Mouse (Mus musculus) bone marrow macrophage, adult 2 months (primary cell): ENCODE measurements around the gene Fpr1. TPM values are rescaled to one million over a fixed set of nuclear protein-coding genes. Genes with fewer than 3 reads are reported as not detected.
A peak's percentile ranks its signal among the peaks of the same experiment; 100 is the strongest.

Experiments
- H3K27ac ChIP-seq: 2 replicates; pipeline ENCODE4 v1.5.1; 2012; ENCODE audit warnings: low read depth, low read length; ENCODE audit not compliant: insufficient read depth
- H3K4me1 ChIP-seq: 2 replicates; pipeline ENCODE4 v1.6.1; 2012; ENCODE audit warnings: low read length; ENCODE audit not compliant: control insufficient read depth, insufficient read depth
- H3K4me3 ChIP-seq: 2 replicates; pipeline ENCODE4 v1.5.1; 2012; ENCODE audit warnings: mild to moderate bottlenecking, low read length, moderate library complexity; ENCODE audit not compliant: insufficient read depth
- CTCF ChIP-seq: IDR thresholded peaks from 2 replicates; pipeline ENCODE4 v1.5.1; 2012; ENCODE audit warnings: low read depth, mild to moderate bottlenecking, low read length, moderate library complexity
- POLR2A ChIP-seq: IDR thresholded peaks from 2 replicates; pipeline ENCODE4 v1.6.1; 2012; ENCODE audit warnings: mild to moderate bottlenecking, low read depth, low read length, borderline replicate concordance
- polyA plus RNA-seq: library from polyadenylated mRNA; stranded (reverse); fragments of >200 nt; gene quantifications from 2 replicates; pipeline ENCODE4 v1.2.4, GENCODE M21; 2012; ENCODE audit not compliant: missing spikeins, insufficient read depth, insufficient read length

Fpr1 gene
- polyA plus RNA-seq, 1 experiment = 19.5 TPM

DNA sequence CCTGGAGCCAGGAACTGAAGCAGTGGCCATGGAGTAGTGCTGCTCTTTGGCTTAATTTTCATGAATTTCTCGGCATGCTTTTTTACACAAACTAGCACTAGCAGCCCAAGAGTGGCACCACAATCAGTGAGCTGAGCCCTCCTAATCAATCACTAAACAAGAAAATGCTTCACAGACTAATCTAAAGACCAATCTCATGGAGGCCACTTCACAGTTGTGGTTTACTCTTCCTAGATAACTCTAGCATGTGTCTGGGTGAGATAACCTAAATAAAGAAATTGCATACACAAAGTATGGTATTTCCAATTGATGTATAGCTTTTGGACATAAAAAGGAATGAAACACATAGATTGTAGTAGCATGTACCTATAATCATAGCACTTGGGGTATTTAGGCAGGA, 4.4 kb downstream of the Fpr1 start:
- no peak for TF ChIP-seq CTCF
- no peak for TF ChIP-seq POLR2A
- H3K4me3 ChIP-seq = no peak overlapping the region
- H3K4me1 ChIP-seq = peaks cover 51% of the 10 kb centered on the region
- peak overlapping the region; percentile 42 for H3K27ac ChIP-seq

DNA sequence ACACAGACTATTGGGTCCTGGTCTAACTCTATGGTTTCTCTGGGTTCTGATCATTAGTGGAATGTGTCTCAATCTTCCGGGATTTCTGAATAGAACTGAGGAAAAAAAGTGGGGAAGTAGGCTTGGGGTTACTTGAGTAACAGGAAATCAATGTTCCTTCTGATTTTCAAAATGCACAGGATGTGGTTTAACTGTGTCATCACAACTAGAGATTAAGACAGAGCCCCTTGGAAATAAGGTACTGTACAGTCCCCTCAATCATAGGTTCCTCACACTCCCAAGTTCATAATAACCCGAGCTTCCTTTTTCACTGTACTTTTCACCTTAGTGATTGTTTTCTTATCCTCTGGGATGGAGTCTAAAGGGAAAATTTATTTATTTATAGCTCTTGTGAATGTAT, 12.0 kb downstream of the Fpr1 start:
- H3K4me3 ChIP-seq = no peak overlapping the region
- H3K4me1 ChIP-seq = peaks cover 51% of the 10 kb centered on the region
- peak overlapping the region; percentile 92 for H3K27ac ChIP-seq
- no peak for TF ChIP-seq POLR2A
- no peak for TF ChIP-seq CTCF

DNA sequence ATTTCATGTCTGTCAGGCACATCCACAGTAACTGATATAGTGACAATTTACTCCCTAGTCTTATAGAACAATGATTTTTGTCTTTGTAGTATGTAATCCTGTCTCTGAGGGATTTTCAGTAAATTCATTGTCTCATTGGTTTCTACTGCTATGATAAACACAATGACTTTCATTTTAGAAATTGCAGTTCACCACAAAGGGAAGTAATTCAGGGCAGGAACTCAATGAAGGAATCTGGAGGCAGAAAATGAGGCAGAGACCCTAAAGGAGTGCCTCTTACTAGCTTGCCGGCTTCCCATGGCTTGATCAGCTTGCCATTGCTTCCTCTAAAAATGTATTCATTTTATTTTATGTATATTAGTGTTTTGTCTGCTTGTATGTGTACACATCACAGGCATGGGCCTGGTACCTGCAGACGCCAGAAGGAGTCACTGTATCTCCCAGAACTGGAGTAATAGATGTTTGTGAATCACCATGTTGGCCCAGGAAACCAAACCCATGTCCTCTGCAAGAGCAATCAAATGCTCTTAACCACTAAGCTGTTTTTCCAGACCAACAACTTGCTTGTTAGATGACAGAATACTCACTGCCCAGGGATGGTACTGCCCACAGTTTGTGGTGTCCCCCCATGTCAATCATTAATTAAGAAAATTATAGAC, 12.7 kb downstream of the Fpr1 start:
- peak overlapping the region; percentile 92 for H3K27ac ChIP-seq
- peaks cover 52% of the 10 kb centered on the region for H3K4me1 ChIP-seq
- TF ChIP-seq POLR2A (no peak), CTCF (no peak)
- H3K4me3 ChIP-seq = no peak overlapping the region

DNA sequence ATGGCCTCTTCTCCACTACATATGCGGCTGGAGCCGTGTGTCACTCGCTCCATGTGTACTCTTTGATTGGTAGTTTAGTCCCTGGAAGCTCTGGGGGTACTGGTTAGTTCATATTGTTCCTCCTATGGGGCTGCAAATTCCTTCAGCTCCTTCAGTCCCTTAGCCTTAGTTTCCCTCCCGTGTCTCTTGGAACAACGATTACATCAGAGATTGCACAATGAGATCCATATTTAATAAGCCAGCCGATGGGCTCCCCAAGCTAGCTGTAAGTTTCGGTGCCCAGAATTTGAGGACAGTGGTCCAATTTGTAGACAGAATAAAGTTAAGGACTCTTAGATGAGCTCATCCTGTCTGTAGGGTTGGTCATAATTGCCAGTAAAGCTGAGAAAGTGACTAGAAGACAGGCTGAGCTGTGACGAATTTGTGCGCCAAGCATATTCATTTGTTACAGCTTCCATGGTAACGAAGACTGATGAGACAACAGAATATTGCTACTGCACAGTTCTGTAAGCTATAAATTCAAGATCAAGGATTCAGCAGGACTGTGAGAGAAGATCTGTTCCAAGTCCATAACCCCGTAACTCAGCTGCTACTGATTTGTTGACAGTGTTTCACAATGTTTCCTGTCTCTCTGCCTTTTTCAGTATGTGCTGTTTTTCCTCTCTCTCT, 16.8 kb downstream of the Fpr1 start:
- TF ChIP-seq POLR2A (no peak), CTCF (no peak)
- H3K27ac ChIP-seq = peak overlapping the region; percentile 63
- peak overlapping the region; percentile 33 for H3K4me3 ChIP-seq
- peaks cover 65% of the 10 kb centered on the region for H3K4me1 ChIP-seq

DNA sequence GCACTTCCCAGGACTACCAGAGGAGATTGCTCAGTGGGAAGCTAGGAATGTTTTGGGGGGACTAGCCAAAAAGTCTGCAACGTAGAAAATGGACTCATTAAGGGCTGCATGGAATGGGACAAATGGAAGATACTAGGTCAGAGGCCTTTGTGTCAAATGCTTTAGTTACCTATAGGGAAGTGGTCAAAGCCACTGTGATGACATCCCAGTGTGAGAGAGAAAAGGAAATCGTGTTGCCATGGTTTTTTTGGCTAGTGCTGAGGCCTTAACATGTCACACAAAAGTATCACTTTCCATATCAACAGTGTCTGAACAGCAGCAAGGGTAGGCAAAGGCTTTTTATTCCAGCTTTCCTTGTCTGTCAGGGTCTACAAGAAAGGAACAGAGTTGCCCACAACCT, 18.6 kb downstream of the Fpr1 start:
- H3K4me3 ChIP-seq = no peak overlapping the region
- H3K27ac ChIP-seq = peak overlapping the region; percentile 41
- peaks cover 56% of the 10 kb centered on the region for H3K4me1 ChIP-seq
- TF ChIP-seq CTCF (no peak), POLR2A (no peak)

DNA sequence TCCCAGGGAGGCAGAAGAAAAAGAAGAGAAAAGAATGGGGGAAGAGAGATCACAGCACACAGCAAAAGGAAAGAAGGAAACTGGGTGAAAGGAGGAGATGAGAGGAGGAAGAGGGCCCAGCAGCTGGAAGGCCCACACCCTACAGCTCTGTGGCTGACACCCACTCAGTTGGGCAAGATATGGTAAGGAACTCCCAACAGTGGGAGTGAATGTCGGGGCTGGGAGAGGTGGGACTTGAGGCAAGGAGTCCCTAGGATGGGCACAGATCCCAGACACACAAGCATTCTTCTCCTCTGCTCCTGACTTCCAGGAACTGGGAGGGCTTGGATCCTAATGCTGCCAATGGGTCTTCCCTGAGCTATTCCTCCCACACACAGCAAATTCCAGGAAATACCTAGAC, 21.4 kb downstream of the Fpr1 start:
- TF ChIP-seq CTCF = no peak
- TF ChIP-seq POLR2A = no peak
- peaks cover 37% of the 10 kb centered on the region for H3K4me1 ChIP-seq
- no peak overlapping the region for H3K4me3 ChIP-seq
- H3K27ac ChIP-seq = no peak overlapping the region

DNA sequence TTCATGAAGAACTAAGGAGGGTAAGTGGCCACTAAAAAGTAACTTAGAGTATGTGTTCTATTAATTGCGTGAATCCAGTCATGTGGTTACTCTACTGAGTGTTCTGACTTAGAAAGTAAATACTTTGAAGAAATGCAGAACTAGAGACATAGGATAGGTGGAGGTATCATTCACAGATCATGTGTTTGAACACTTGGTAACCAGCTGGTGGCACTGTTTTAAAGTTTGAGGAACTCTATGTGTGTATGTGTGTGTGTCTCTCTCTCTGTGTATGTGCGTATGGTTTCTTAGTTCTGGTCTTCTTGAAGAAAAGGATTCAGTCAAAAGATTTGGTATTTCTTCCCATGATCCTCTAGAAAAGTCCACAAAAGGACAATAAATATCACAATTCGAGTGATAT, 23.6 kb downstream of the Fpr1 start:
- Histone ChIP-seq H3K4me1 (peaks cover 21% of the 10 kb centered on the region), H3K27ac (no peak overlapping the region), H3K4me3 (no peak overlapping the region)
- TF ChIP-seq CTCF (no peak), POLR2A (no peak)

DNA sequence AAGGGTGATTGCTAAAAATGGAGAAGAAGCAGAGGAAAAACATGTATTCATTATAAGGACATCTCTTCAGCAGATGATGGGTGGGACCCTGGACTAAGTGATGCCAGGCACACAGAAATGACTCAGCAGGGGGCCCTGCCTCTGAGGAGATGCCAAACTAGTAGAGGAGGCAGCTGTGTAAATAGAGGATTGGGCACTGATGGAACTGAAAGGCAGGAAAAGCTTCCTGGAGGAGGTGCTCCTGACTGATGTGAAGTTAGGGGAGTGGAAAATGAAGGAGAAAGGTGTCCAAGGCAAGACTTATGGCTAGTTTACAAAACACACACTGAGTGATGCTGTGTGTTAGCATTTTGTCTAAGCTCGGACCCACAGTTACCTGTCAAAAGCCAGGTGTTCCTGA, 26.3 kb downstream of the Fpr1 start:
- no peak overlapping the region for H3K27ac ChIP-seq
- peaks cover 12% of the 10 kb centered on the region for H3K4me1 ChIP-seq
- no peak for TF ChIP-seq POLR2A
- no peak for TF ChIP-seq CTCF
- H3K4me3 ChIP-seq = no peak overlapping the region

DNA sequence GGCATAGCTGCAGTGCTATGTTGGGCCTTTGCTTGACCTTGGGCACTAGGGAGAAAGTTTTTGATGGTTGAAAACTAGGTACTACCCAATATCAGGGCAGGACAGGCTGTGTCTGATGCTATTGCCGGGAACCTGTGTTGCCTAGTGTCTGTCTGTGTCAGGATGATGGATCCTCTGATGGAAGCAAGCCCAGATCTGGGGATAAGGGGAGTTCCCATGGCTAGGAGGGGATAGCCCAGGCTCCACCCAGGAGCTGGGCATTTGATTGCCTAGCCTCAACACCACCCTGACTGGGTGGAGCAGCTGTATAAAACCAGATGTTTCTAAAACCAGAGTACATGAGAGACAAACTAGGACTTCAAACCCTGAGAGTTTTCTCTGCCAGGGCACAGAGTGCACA, 27.1 kb downstream of the Fpr1 start:
- TF ChIP-seq POLR2A = no peak
- no peak for TF ChIP-seq CTCF
- H3K4me1 ChIP-seq = peaks cover 8% of the 10 kb centered on the region; the same call in 1 of the 2 replicates
- no peak overlapping the region for H3K27ac ChIP-seq
- no peak overlapping the region for H3K4me3 ChIP-seq

DNA sequence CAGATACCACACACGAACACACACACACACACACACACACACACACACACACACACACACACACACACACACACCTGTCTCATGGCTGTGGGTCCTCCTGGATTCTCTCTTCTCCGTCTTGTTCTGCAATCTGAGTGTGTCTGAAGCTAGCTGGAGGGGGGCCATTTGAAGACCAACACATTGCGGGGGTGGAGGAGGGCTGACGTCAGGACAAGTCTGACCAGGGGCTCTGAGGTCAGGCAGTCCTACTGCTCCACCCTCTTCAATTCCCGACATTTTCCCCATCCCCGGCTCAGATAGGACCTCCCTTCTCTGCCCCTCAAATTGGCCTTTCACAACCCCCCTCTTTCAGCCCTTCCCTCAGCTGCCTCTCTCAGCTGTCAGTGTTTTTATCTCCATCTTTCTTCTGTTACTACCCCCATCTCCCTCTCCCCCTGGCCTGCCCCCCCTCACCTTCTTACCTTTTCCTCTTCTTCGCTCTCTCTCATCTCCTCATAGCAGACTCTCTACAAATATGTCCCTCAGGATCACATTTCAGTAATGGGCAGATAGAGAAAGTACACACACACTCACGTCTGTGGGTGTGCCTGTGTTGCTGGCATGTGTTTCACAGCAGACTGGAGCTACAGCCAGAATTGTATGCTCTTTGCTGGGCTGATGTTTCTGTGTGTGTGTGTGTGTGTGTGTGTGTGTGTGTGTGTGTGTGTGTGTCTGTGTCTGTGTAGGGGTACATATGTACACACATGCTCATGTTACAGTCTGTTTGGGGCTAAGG, 28.5 kb downstream of the Fpr1 start, which contains the start of gene Has1:
Gene Has1 (minus strand): TSS at position 142 of the 775 bp plus-strand sequence.
- TF ChIP-seq POLR2A = no peak
- no peak for TF ChIP-seq CTCF
- Histone ChIP-seq H3K27ac (no peak within 1 kb of the TSS), H3K4me1 (peaks cover 8% of the 10 kb centered on the region; the same call in 1 of the 2 replicates), H3K4me3 (no peak within 1 kb of the TSS)
